Mouse (Mus musculus) small intestine, adult 2 months (tissue): ENCODE measurements around the gene Cep170b.

Experiments used
- CTCF ChIP-seq: fragments of 200-500 bp; IDR thresholded peaks from 2 replicates; pipeline ENCODE4 v1.5.1; 2012; ENCODE audit warnings: low read depth, mild to moderate bottlenecking, control low read depth, inconsistent platforms, low read length, moderate library complexity, mixed read lengths; ENCODE audit not compliant: insufficient replicate concordance, insufficient read length; ENCODE audit errors: extremely low read depth
- POLR2A ChIP-seq: fragments of 200-500 bp; IDR thresholded peaks from 2 replicates; pipeline ENCODE4 v1.6.1; 2012; ENCODE audit warnings: low read depth, mild to moderate bottlenecking, control low read depth, inconsistent platforms, low read length, moderate library complexity

- TF ChIP-seq POLR2A (no peak), CTCF (no peak)
Measured at GRCm38 (mm10) chr12:112745716-112746115, 25.5 kb downstream of the Cep170b start.
